Mouse (Mus musculus): Measurements from ENCODE around the gene Adamts1. TPM values are rescaled to one million over a fixed set of nuclear protein-coding genes. Genes with fewer than 3 reads are reported as not detected.

Adamts1 gene
- polyA plus RNA-seq, 1 experiment from 2014 or later, result 37.6 TPM

- Histone ChIP-seq H3K4me1 (no peaks in the 10 kb centered on the region), H3K27ac (no peak overlapping the region), H3K9me3 (no peaks in the 10 kb centered on the region), H3K36me3 (no peaks in the 10 kb centered on the region), H3K27me3 (replicated peaks) (no peaks in the 10 kb centered on the region), H3K4me2 (no peak overlapping the region), H3K4me3 (replicated peaks) (no peak overlapping the region), H3K9ac (no peak overlapping the region)
- 80% methylated on average over 10 of the region's 10 CpGs for whole genome bisulfite sequencing
- ATAC-seq (ENCODE audit: insufficient read depth, low FRiP score, low read depth), result no peak
Measured at GRCm38 (mm10) chr16:85762052-85762665, 40.8 kb downstream of the Adamts1 start.

- H3K27ac ChIP-seq, result no peak overlapping the region
- no peak overlapping the region for H3K4me2 ChIP-seq
- no peak overlapping the region for H3K4me3 ChIP-seq (replicated peaks)
- no peaks in the 10 kb centered on the region for H3K27me3 ChIP-seq (replicated peaks)
- H3K9ac ChIP-seq, result no peak overlapping the region
- 70% methylated on average over 7 of the region's 7 CpGs for WGBS
- ATAC-seq (ENCODE audit: insufficient read depth, low FRiP score, low read depth), result no peak
- no peaks in the 10 kb centered on the region for H3K9me3 ChIP-seq
- H3K4me1 ChIP-seq, result no peaks in the 10 kb centered on the region
- H3K36me3 ChIP-seq, result no peaks in the 10 kb centered on the region
Measured at GRCm38 (mm10) chr16:85760961-85761580, 41.8 kb downstream of the Adamts1 start.

DNA sequence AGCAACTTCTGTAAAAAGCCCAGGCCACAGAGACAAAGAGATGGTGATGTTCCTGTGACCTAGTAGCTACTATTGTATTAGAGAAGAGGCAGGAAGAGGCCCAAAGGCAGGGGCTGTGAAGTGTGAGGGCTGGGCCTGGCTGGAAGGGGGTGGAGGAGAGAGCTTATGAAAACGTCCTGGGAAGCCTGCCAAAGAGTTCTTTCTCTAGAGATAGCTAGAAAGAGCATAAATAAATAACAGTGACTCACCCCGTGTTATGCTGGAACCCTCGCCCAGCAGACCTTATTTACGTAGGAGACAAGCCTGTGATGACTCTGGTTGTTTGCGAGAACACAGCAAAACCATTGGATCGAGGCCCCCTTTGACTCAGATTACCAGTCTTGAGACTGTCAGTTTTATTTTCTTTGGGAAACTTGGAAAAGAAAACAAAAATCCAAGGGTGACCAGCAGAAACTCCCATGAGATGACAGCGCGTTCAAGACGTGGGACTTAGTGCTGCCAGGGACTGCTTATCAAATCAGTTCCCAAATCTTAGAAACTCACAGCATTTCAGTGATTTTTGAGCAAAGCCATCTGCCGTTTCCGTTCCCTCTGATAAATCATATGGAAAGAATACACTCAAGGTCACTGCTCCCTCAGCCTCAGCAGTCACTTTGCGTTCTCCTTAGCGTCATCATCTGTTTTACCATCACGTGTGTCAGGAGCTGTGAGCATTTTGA lies 46.7 kb downstream of the Adamts1 start:
- WGBS, result 23% methylated on average over 14 of the region's 14 CpGs
- no peaks in the 10 kb centered on the region for H3K9me3 ChIP-seq
- H3K27me3 ChIP-seq (replicated peaks), result no peaks in the 10 kb centered on the region
- no peak overlapping the region for H3K9ac ChIP-seq
- H3K4me1 ChIP-seq, result peaks cover 7% of the 10 kb centered on the region; the same call in 1 of the 2 replicates
- H3K27ac ChIP-seq, result peak overlapping the region; percentile 80
- 0 out of 2 replicates have a peak overlapping the region, but pooled peaks have one; percentile 15 for H3K4me2 ChIP-seq
- no peaks in the 10 kb centered on the region for H3K36me3 ChIP-seq
- peak; percentile 87 for ATAC-seq (ENCODE audit: insufficient read depth, low FRiP score, low read depth)
- no peak overlapping the region for H3K4me3 ChIP-seq (replicated peaks)

- ATAC-seq (ENCODE audit: insufficient read depth, low FRiP score, low read depth), result no peak
- H3K9me3 ChIP-seq, result no peaks in the 10 kb centered on the region
- no peak overlapping the region for H3K9ac ChIP-seq
- no peak overlapping the region for H3K27ac ChIP-seq
- no peak overlapping the region for H3K4me2 ChIP-seq
- H3K36me3 ChIP-seq, result no peaks in the 10 kb centered on the region
- WGBS, result 89% methylated on average over 6 of the region's 6 CpGs
- no peaks in the 10 kb centered on the region for H3K4me1 ChIP-seq
- H3K4me3 ChIP-seq (replicated peaks), result no peak overlapping the region
- H3K27me3 ChIP-seq (replicated peaks), result no peaks in the 10 kb centered on the region
Measured at GRCm38 (mm10) chr16:85749335-85749734, 53.6 kb downstream of the Adamts1 start.

DNA sequence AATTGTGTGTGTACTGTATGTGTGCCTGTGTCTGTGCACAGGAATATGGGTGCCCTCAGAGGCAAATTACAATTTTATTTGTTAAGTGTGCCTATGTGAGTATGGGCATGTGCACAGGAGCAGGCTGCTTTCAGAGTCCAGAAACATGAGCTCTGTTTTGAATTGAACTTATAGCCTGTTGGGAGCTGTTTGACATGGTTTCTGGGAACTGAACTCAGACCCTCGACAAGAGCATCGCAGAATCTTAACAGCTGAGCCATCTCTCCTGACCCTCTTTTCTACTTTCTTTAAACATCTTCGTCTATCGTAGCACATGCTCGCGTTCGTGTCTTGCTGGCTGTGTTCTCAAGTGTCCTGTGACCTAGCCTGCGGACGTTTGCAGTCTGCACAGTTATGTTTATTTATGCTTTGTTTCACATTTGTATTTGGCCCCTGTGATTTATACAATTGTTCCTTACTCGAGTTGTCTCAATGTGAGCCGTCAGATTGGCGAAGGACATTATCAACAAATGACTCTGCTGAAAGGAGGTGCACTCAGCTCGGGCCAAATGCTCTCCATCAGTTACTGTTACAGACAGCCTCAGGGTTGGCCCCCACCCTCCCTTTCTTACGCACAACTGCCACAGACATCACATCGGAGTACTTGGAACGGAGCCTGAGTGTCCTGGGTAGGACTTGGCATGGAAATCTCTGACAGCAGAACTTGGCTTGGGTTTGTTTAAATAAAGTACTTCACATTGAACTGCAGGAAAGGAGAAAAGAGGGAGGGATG lies 55.1 kb downstream of the Adamts1 start:
- H3K4me2 ChIP-seq, result peak overlapping the region; percentile 32; the same call in 1 of the 2 replicates
- no peaks in the 10 kb centered on the region for H3K4me1 ChIP-seq
- H3K4me3 ChIP-seq (replicated peaks), result no peak overlapping the region
- no peaks in the 10 kb centered on the region for H3K36me3 ChIP-seq
- H3K9ac ChIP-seq, result no peak overlapping the region
- peak; percentile 75; the same call in 1 of the 2 replicates for ATAC-seq (ENCODE audit: insufficient read depth, low FRiP score, low read depth)
- no peaks in the 10 kb centered on the region for H3K27me3 ChIP-seq (replicated peaks)
- peak overlapping the region; percentile 45; the same call in 1 of the 2 replicates for H3K27ac ChIP-seq
- 27% methylated on average over 16 of the region's 16 CpGs for WGBS
- H3K9me3 ChIP-seq, result no peaks in the 10 kb centered on the region

GRCm38 (mm10) chr16:85746386-85746785 lies 56.5 kb downstream of the Adamts1 start:
- WGBS, result 73% methylated on average over 3 of the region's 3 CpGs
- no peak for ATAC-seq (ENCODE audit: insufficient read depth, low FRiP score, low read depth)
- no peak overlapping the region for H3K27ac ChIP-seq
- H3K4me1 ChIP-seq, result no peaks in the 10 kb centered on the region
- H3K27me3 ChIP-seq (replicated peaks), result no peaks in the 10 kb centered on the region
- no peaks in the 10 kb centered on the region for H3K9me3 ChIP-seq
- no peak overlapping the region for H3K9ac ChIP-seq
- H3K4me3 ChIP-seq (replicated peaks), result no peak overlapping the region
- H3K36me3 ChIP-seq, result no peaks in the 10 kb centered on the region
- H3K4me2 ChIP-seq, result no peak overlapping the region

Other genes starting within 250 kb of the Adamts1 start
- gene Cyyr1, start 249.7 kb downstream of the Adamts1 start, polyA plus RNA-seq (2015; fragmentation: Nextera tagmentation; extraction: Ambion mirVana), result 4.6 and 5.5 TPM in 2 replicates
- gene Adamts5, start 98.7 kb upstream of the Adamts1 start, polyA plus RNA-seq (2015; fragmentation: Nextera tagmentation; extraction: Ambion mirVana), result 3.9 and 4.0 TPM in 2 replicates